ENCODE assay signal across 10 mouse cellular contexts in genomic region chr7:98887811-98888261, GRCm38 (mm10). TPM values are rescaled to one million over a fixed set of nuclear protein-coding genes. Genes with fewer than 3 reads are reported as not detected.
A peak's percentile ranks its signal among the peaks of the same experiment; 100 is the strongest.
DNase-seq lines count a peak whose midpoint lies in the region; ATAC-seq lines count a peak whose summit lies in the region.
"Had no signal": no experiment of that assay in that cellular context is flagged by ENCODE, and none has a peak within 500 bp of the region (broad histone marks: within the 10 kb centered on the region; RNA-seq: fewer than 3 reads in every experiment).

No protein-coding gene starts in this region.

- H3K4me1 ChIP-seq in hindbrain, embryonic 15.5 days (replicated peaks): peaks cover 38% of the 10 kb centered on the region
- H3K4me1 ChIP-seq in midbrain, embryonic 15.5 days: peaks cover 39% of the 10 kb centered on the region

- H3K4me3 ChIP-seq in hindbrain, embryonic 15.5 days: no peak overlapping the region
- no peak overlapping the region for H3K4me3 ChIP-seq in midbrain, embryonic 15.5 days

- no peaks in the 10 kb centered on the region for H3K9me3 ChIP-seq in hindbrain, embryonic 15.5 days
- no peaks in the 10 kb centered on the region for H3K9me3 ChIP-seq in midbrain, embryonic 15.5 days

- H3K36me3 ChIP-seq in hindbrain, embryonic 15.5 days: no peaks in the 10 kb centered on the region
- no peaks in the 10 kb centered on the region for H3K36me3 ChIP-seq in midbrain, embryonic 15.5 days (replicated peaks)

- no peaks in the 10 kb centered on the region for H3K27me3 ChIP-seq in hindbrain, embryonic 15.5 days
- H3K27me3 ChIP-seq in midbrain, embryonic 15.5 days (replicated peaks): no peaks in the 10 kb centered on the region

- peak; percentile 32 for DNase-seq in adrenal gland, postnatal 14 days
- no peak for DNase-seq in adrenal gland, postnatal 10 days
- DNase-seq in cerebellum, adult 11 months: peak; percentile 64
- no peak for DNase-seq in frontal cortex, adult 2 months (ENCODE audit: extremely low spot score in 1 of 2, low spot score in 1 of 2)
- no peak for DNase-seq in gastrocnemius, adult 18-20 months (ENCODE audit: low spot score)
- DNase-seq in adrenal gland, postnatal 4 days (ENCODE audit: low spot score in 2 of 2): no peak

- no peak overlapping the region for H3K4me2 ChIP-seq in hindbrain, embryonic 15.5 days
- peak overlapping the region; percentile 20; the same call in 1 of the 2 replicates for H3K4me2 ChIP-seq in midbrain, embryonic 15.5 days

- 29% methylated on average over 22 of the region's 22 CpGs for WGBS in hindbrain, embryonic 15.5 days
- WGBS in midbrain, embryonic 15.5 days: 32% methylated on average over 22 of the region's 22 CpGs

- H3K9ac ChIP-seq in hindbrain, embryonic 15.5 days: no peak overlapping the region
- H3K9ac ChIP-seq in midbrain, embryonic 15.5 days: no peak overlapping the region

- peak; percentile 63 for ATAC-seq in hindbrain, embryonic 15.5 days (ENCODE audit: low FRiP score, low read depth)
- peak; percentile 52 for ATAC-seq in midbrain, embryonic 15.5 days (replicated peaks)

- peak overlapping the region; percentile 71 for H3K27ac ChIP-seq in hindbrain, embryonic 15.5 days (replicated peaks)
- peak overlapping the region; percentile 65 for H3K27ac ChIP-seq in midbrain, embryonic 15.5 days
- H3K27ac ChIP-seq: macrophage had no signal

RNA-seq across cellular contexts. Expression of gene Wnt11, which starts 52.9 kb away (rescaled TPM):
- 1.8 and 7.4 TPM in 2 replicates for total RNA-seq in adrenal gland, postnatal 14 days (2021)
- 1 to 10 TPM; 6.4 to 6.5 TPM for total RNA-seq in adrenal gland, postnatal 10 days (2021)
- 1.2 and 1.9 TPM in 2 replicates for polyA plus RNA-seq in hindbrain, embryonic 15.5 days (2015; fragmentation: Nextera tagmentation; extraction: Ambion mirVana)
- polyA plus RNA-seq in midbrain, embryonic 15.5 days (2015; fragmentation: Nextera tagmentation; extraction: Ambion mirVana): 0.99 and 1.0 TPM in 2 replicates
- polyA plus RNA-seq in frontal cortex, adult 2 months (2012; rRNA removed): 0.82 and 0.90 TPM in 2 replicates
- total RNA-seq in gastrocnemius, adult 18-20 months (2021): 1 to 10 TPM; 6.5 to 6.8 TPM
- total RNA-seq in adrenal gland, postnatal 4 days (2021): 1 to 10 TPM; 4.2 to 5.3 TPM
- total RNA-seq: hematopoietic stem cell, adult 5-6 weeks had no signal
- polyA plus RNA-seq: macrophage had no signal

Comparison
In these comparisons a context has a peak if more than half of its experiments do, and no peak if none do; other contexts are left out.
1. DNase-seq: peak in adrenal gland, postnatal 14 days (single experiment) and cerebellum, adult 11 months (single experiment); none in adrenal gland, postnatal 10 days (single experiment), frontal cortex, adult 2 months (0 of 2), gastrocnemius, adult 18-20 months (single experiment) and adrenal gland, postnatal 4 days (0 of 2).